Mouse (Mus musculus) gonadal fat pad, adult 2 months (tissue): ENCODE results near the gene Tnfrsf1a. TPM values are rescaled to one million over a fixed set of nuclear protein-coding genes. Genes with fewer than 3 reads are reported as not detected.

ENCODE experiments used
- DNase-seq: peaks from one replicate; pipeline ENCODE4 v3.0.0-alpha.2; 2012; ENCODE audit warnings: low read depth
- polyA plus RNA-seq: library from polyadenylated mRNA; depleted of rRNA; stranded (reverse); fragments of >200 nt; gene quantifications from 2 replicates; pipeline ENCODE4 v1.2.3, GENCODE M21; 2012

The Tnfrsf1a gene
- polyA plus RNA-seq, 1 experiment: 179 TPM

- no peak for DNase-seq
Observed at GRCm38 (mm10) chr6:125323547-125323946, 25.6 kb upstream of the Tnfrsf1a start.

- no peak for DNase-seq
Observed at GRCm38 (mm10) chr6:125325337-125325736, 23.8 kb upstream of the Tnfrsf1a start.

- no peak for DNase-seq
Observed at GRCm38 (mm10) chr6:125328243-125328642, 20.9 kb upstream of the Tnfrsf1a start.

- no peak for DNase-seq
Observed at GRCm38 (mm10) chr6:125330626-125331326, 18.4 kb upstream of the Tnfrsf1a start.

- no peak for DNase-seq
Observed at GRCm38 (mm10) chr6:125333112-125333899, 15.9 kb upstream of the Tnfrsf1a start.

GRCm38 (mm10) chr6:125334356-125334755 lies 14.8 kb upstream of the Tnfrsf1a start:
- DNase-seq: no peak

- DNase-seq: no peak
Observed at GRCm38 (mm10) chr6:125338791-125339660, 10.1 kb upstream of the Tnfrsf1a start.

GRCm38 (mm10) chr6:125340244-125340643 lies 8.9 kb upstream of the Tnfrsf1a start:
- no peak for DNase-seq

GRCm38 (mm10) chr6:125342198-125342597 lies 7.0 kb upstream of the Tnfrsf1a start:
- DNase-seq: no peak

- DNase-seq: no peak
Observed at GRCm38 (mm10) chr6:125344084-125344483, 5.1 kb upstream of the Tnfrsf1a start.

- no peak for DNase-seq
Observed at GRCm38 (mm10) chr6:125344866-125345265, 4.3 kb upstream of the Tnfrsf1a start.

- DNase-seq: no peak
Observed at GRCm38 (mm10) chr6:125345625-125346024, 3.5 kb upstream of the Tnfrsf1a start.

GRCm38 (mm10) chr6:125346029-125346428 lies 3.1 kb upstream of the Tnfrsf1a start:
- no peak for DNase-seq

- DNase-seq: no peak
Observed at GRCm38 (mm10) chr6:125349575-125350230, 541 bp downstream of the Tnfrsf1a start.

GRCm38 (mm10) chr6:125350231-125350994 lies 1.3 kb downstream of the Tnfrsf1a start:
- DNase-seq: no peak

GRCm38 (mm10) chr6:125350995-125351324 lies 1.8 kb downstream of the Tnfrsf1a start:
- no peak for DNase-seq

- DNase-seq: peak; percentile 88
Observed at GRCm38 (mm10) chr6:125351368-125352045, 2.3 kb downstream of the Tnfrsf1a start.

- DNase-seq: no peak
Observed at GRCm38 (mm10) chr6:125352046-125352384, 2.9 kb downstream of the Tnfrsf1a start.

GRCm38 (mm10) chr6:125352811-125353210 lies 3.6 kb downstream of the Tnfrsf1a start:
- no peak for DNase-seq

GRCm38 (mm10) chr6:125353221-125353620 lies 4.1 kb downstream of the Tnfrsf1a start:
- DNase-seq: no peak

GRCm38 (mm10) chr6:125353655-125354054 lies 4.5 kb downstream of the Tnfrsf1a start:
- DNase-seq: no peak
